In the genomic region with DNA sequence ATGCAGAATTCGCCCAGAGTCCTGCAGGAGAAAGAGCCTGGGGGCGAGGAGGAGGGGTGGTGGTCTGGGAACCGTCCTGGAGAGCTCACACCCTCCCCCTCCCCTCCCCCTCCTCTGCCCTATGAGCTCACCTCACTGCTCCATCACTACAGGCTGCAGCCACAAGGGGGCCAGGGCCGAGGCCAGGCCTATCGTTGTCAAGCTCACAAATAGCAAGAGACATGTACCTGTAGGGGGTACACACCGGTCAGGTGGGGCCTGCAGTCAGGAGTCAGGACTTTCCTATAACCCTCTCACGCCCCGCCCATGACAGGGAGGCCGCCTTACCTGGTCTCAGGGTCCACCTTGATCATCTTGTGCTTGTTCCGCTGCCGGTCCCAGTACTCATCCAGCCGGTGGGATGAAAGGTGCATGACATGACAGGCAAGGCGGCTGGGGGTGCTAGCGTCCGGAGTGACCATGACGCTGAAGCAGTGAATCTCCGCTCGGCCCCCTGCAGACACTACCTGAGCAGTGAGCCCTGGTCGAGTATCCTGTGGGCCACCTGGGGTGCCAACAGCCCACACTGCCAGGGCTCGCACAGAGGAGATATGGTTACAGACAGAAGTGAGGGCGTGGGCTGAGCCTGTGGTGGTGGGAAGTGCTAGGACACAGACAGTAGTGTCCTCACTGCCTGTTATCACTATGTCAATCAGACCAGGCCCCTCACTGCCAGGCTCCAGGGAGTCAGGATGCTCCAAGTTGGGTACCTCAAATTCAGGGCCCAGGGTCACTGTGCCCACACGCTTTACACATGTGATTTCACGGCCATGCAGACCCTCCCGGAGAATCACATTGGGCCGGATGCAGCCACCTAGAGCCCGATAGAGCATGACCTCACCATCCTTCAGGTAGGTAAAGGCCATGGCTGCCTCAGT, we compare ENCODE assay signal across 8 mouse cellular contexts. TPM values are rescaled to one million over a fixed set of nuclear protein-coding genes. Genes with fewer than 3 reads are reported as not detected.
A peak's percentile ranks its signal among the peaks of the same experiment; 100 is the strongest.
DNase-seq lines count a peak whose midpoint lies in the region; ATAC-seq and TF ChIP-seq lines count a peak whose summit lies in the region.

No protein-coding gene starts in this region.

- no peak overlapping the region for H3K4me3 ChIP-seq in thymus, adult 2 months (ENCODE audit: control insufficient read depth, insufficient read depth, low read length)
- no peak overlapping the region for H3K4me3 ChIP-seq in kidney, postnatal 0 days (replicated peaks; ENCODE audit: low read depth, low read length)
- H3K4me3 ChIP-seq in midbrain, embryonic 14.5 days (replicated peaks; ENCODE audit: low read depth, low read length), result no peak overlapping the region

- no peak for TF ChIP-seq POLR2A in thymus, adult 2 months (IDR thresholded peaks at IDR 0.05; ENCODE audit: control insufficient read depth, extremely low read depth, insufficient read depth, low read length, poor library complexity)

- H3K4me2 ChIP-seq in kidney, postnatal 0 days (ENCODE audit: low read length), result no peak overlapping the region
- H3K4me2 ChIP-seq in midbrain, embryonic 14.5 days (ENCODE audit: low read length), result peak overlapping the region; percentile 29; the same call in 1 of the 2 replicates

- peaks cover 19% of the 10 kb centered on the region for H3K4me1 ChIP-seq in thymus, adult 2 months (replicated peaks; ENCODE audit: control insufficient read depth, insufficient read depth, low read length)
- peaks cover 5% of the 10 kb centered on the region; the same call in 1 of the 2 replicates for H3K4me1 ChIP-seq in kidney, postnatal 0 days (replicated peaks; ENCODE audit: insufficient read depth, low read length)
- peaks cover 57% of the 10 kb centered on the region for H3K4me1 ChIP-seq in midbrain, embryonic 14.5 days (ENCODE audit: control insufficient read depth, insufficient read depth, low read length)

- peaks cover 12% of the 10 kb centered on the region for H3K36me3 ChIP-seq in thymus, adult 2 months (ENCODE audit: control insufficient read depth, insufficient read depth, low read length)
- peaks cover 27% of the 10 kb centered on the region for H3K36me3 ChIP-seq in kidney, postnatal 0 days (ENCODE audit: insufficient read depth, low read length)
- peaks cover 58% of the 10 kb centered on the region for H3K36me3 ChIP-seq in midbrain, embryonic 14.5 days (ENCODE audit: control insufficient read depth, insufficient read depth, low read length)

- ATAC-seq in kidney, postnatal 0 days (replicated peaks; ENCODE audit: low FRiP score, low read depth), result peak; percentile 12; the same call in 1 of the 2 replicates
- ATAC-seq in midbrain, embryonic 14.5 days (ENCODE audit: low FRiP score, low TSS enrichment), result no peak
- no peak for ATAC-seq in activated CD4-positive, CD25-positive, alpha-beta regulatory T cell, adult 4 months

- peak; percentile 30 for DNase-seq in gastrocnemius, adult 18-20 months (ENCODE audit: low spot score)
- no peak for DNase-seq in gastrocnemius, adult 8-10 months (ENCODE audit: low spot score in 2 of 2)
- peak; percentile 72 for DNase-seq in thymus, adult 2 months
- DNase-seq in thymus, adult 18-20 months, result no peak
- peak; percentile 75 for DNase-seq in embryo, embryonic 9.5 days (ENCODE audit: extremely low spot score)
- peak; percentile 75 for DNase-seq in kidney, postnatal 0 days (ENCODE audit: low spot score)
- DNase-seq in midbrain, embryonic 14.5 days, result peak; percentile 78

- H3K9ac ChIP-seq in kidney, postnatal 0 days (ENCODE audit: low read depth, low read length), result no peak overlapping the region
- H3K9ac ChIP-seq in midbrain, embryonic 14.5 days (replicated peaks; ENCODE audit: low read length), result 0 out of 2 replicates have a peak overlapping the region, but pooled peaks have one; percentile 16

- WGBS in thymus, adult 2 months, result 84% methylated on average over 26 of the region's 26 CpGs
- 59% methylated on average over 26 of the region's 26 CpGs for WGBS in kidney, postnatal 0 days
- WGBS in midbrain, embryonic 14.5 days, result 49% methylated on average over 26 of the region's 26 CpGs

- H3K27me3 ChIP-seq in thymus, adult 2 months (ENCODE audit: control insufficient read depth, insufficient read depth, low read length), result no peaks in the 10 kb centered on the region
- H3K27me3 ChIP-seq in kidney, postnatal 0 days (ENCODE audit: insufficient read depth, low read length), result no peaks in the 10 kb centered on the region
- H3K27me3 ChIP-seq in midbrain, embryonic 14.5 days (ENCODE audit: control insufficient read depth, insufficient read depth, low read length), result no peaks in the 10 kb centered on the region

- no peaks in the 10 kb centered on the region for H3K9me3 ChIP-seq in kidney, postnatal 0 days (replicated peaks; ENCODE audit: low read length)
- H3K9me3 ChIP-seq in midbrain, embryonic 14.5 days (ENCODE audit: control insufficient read depth, low read length), result no peaks in the 10 kb centered on the region

- peak; percentile 72 for TF ChIP-seq CTCF in thymus, adult 2 months (IDR thresholded peaks at IDR 0.05; ENCODE audit: borderline replicate concordance, control insufficient read depth, extremely low read depth, insufficient read depth, low read length, poor library complexity)
- peak; percentile 77 for TF ChIP-seq CTCF in kidney, postnatal 0 days (IDR thresholded peaks at IDR 0.05; ENCODE audit: low read depth)

- H3K27ac ChIP-seq in thymus, adult 2 months (ENCODE audit: control insufficient read depth, insufficient read depth, low read length), result no peak overlapping the region
- no peak overlapping the region for H3K27ac ChIP-seq in kidney, postnatal 0 days
- 0 out of 2 replicates have a peak overlapping the region, but pooled peaks have one; percentile 26 for H3K27ac ChIP-seq in midbrain, embryonic 14.5 days (replicated peaks; ENCODE audit: low read depth, low read length)

RNA-seq across cellular contexts. Expression of a gene that starts 4.3 kb away (rescaled TPM):
- total RNA-seq in gastrocnemius, adult 18-20 months (2021), result 1 to 10 TPM; 7.5 to 8.9 TPM
- 1 to 10 TPM; 6.0 to 9.1 (median 7.6) TPM for total RNA-seq in gastrocnemius, adult 8-10 months (2022)
- 418 and 504 TPM in 2 replicates for polyA plus RNA-seq in thymus, adult 2 months (2012; rRNA removed)
- 102 and 114 TPM in 2 replicates for polyA plus RNA-seq in kidney, postnatal 0 days (2015; fragmentation: Nextera tagmentation; extraction: Ambion mirVana)
- 263 and 271 TPM in 2 replicates for polyA plus RNA-seq in midbrain, embryonic 14.5 days (2014; fragmentation: Nextera tagmentation; extraction: Ambion mirVana)
- 10 to 100 TPM; 46.1 to 77.0 TPM for polyA plus RNA-seq in activated CD4-positive, CD25-positive, alpha-beta regulatory T cell, adult 4 months (2017; shearing (Covaris generic))

RNA-seq across cellular contexts. Expression of a gene that starts 4.5 kb away (rescaled TPM):
- 1 to 10 TPM; 6.4 to 7.9 TPM for total RNA-seq in gastrocnemius, adult 18-20 months (2021)
- total RNA-seq in gastrocnemius, adult 8-10 months (2022), result 1 to 10 TPM; 6.6 to 8.4 (median 7.7) TPM
- 106 and 112 TPM in 2 replicates for polyA plus RNA-seq in thymus, adult 2 months (2012; rRNA removed)
- polyA plus RNA-seq in kidney, postnatal 0 days (2015; fragmentation: Nextera tagmentation; extraction: Ambion mirVana), result 67.6 and 75.9 TPM in 2 replicates
- 273 and 274 TPM in 2 replicates for polyA plus RNA-seq in midbrain, embryonic 14.5 days (2014; fragmentation: Nextera tagmentation; extraction: Ambion mirVana)
- 10 to 100 TPM; 18.8 to 42.4 TPM for polyA plus RNA-seq in activated CD4-positive, CD25-positive, alpha-beta regulatory T cell, adult 4 months (2017; shearing (Covaris generic))

RNA-seq across cellular contexts. Expression of a gene that starts 6.8 kb away (rescaled TPM):
- 10 to 100 TPM; 29.3 to 30.0 TPM for total RNA-seq in gastrocnemius, adult 18-20 months (2021)
- 10 to 100 TPM; 31.9 to 34.4 (median 33.0) TPM for total RNA-seq in gastrocnemius, adult 8-10 months (2022)
- 65.5 and 74.2 TPM in 2 replicates for polyA plus RNA-seq in thymus, adult 2 months (2012; rRNA removed)
- polyA plus RNA-seq in kidney, postnatal 0 days (2015; fragmentation: Nextera tagmentation; extraction: Ambion mirVana), result 67.7 and 69.2 TPM in 2 replicates
- polyA plus RNA-seq in midbrain, embryonic 14.5 days (2014; fragmentation: Nextera tagmentation; extraction: Ambion mirVana), result 76.7 and 86.2 TPM in 2 replicates
- 10 to 100 TPM; 58.2 to 74.6 TPM for polyA plus RNA-seq in activated CD4-positive, CD25-positive, alpha-beta regulatory T cell, adult 4 months (2017; shearing (Covaris generic))

RNA-seq across cellular contexts. Expression of a gene that starts 13.9 kb away (rescaled TPM):
- total RNA-seq in gastrocnemius, adult 18-20 months (2021), result 10 to 100 TPM; 61.3 to 63.2 TPM
- 10 to 100 TPM; 60.2 to 78.6 (median 63.1) TPM for total RNA-seq in gastrocnemius, adult 8-10 months (2022)
- 160 and 200 TPM in 2 replicates for polyA plus RNA-seq in thymus, adult 2 months (2012; rRNA removed)
- 118 and 132 TPM in 2 replicates for polyA plus RNA-seq in kidney, postnatal 0 days (2015; fragmentation: Nextera tagmentation; extraction: Ambion mirVana)
- 99.3 and 107 TPM in 2 replicates for polyA plus RNA-seq in midbrain, embryonic 14.5 days (2014; fragmentation: Nextera tagmentation; extraction: Ambion mirVana)
- polyA plus RNA-seq in activated CD4-positive, CD25-positive, alpha-beta regulatory T cell, adult 4 months (2017; shearing (Covaris generic)), result 100 to 1,000 TPM; 126 to 172 TPM

RNA-seq across cellular contexts. Expression of a gene that starts 23.4 kb away (rescaled TPM):
- total RNA-seq in gastrocnemius, adult 18-20 months (2021), result 1 to 10 TPM; 3.4 to 4.1 TPM
- total RNA-seq in gastrocnemius, adult 8-10 months (2022), result 1 to 10 TPM; 3.8 to 5.5 (median 4.9) TPM
- polyA plus RNA-seq in thymus, adult 2 months (2012; rRNA removed), result 6.6 and 10.5 TPM in 2 replicates
- polyA plus RNA-seq in kidney, postnatal 0 days (2015; fragmentation: Nextera tagmentation; extraction: Ambion mirVana), result 8.3 and 8.6 TPM in 2 replicates
- polyA plus RNA-seq in midbrain, embryonic 14.5 days (2014; fragmentation: Nextera tagmentation; extraction: Ambion mirVana), result 27.0 and 30.5 TPM in 2 replicates
- polyA plus RNA-seq in activated CD4-positive, CD25-positive, alpha-beta regulatory T cell, adult 4 months (2017; shearing (Covaris generic)), result 1 to 10 TPM; 5.1 to 9.0 TPM

Comparison
In these comparisons a context has a peak if more than half of its experiments do, and no peak if none do; other contexts are left out.
1. DNase-seq: peak in gastrocnemius, adult 18-20 months (single experiment), thymus, adult 2 months (single experiment), embryo, embryonic 9.5 days (single experiment), kidney, postnatal 0 days (single experiment) and midbrain, embryonic 14.5 days (single experiment); none in gastrocnemius, adult 8-10 months (0 of 2) and thymus, adult 18-20 months (0 of 2).